Mouse (Mus musculus): ENCODE measurements around the gene Mpig6b.

Gene Mpig6b

GRCm38 (mm10) chr17:35066084-35066483 is at the start of gene Mpig6b:
Gene Mpig6b (minus strand): TSS chr17:35066184.
- no peak for DNase-seq (ENCODE audit: low spot score)

- no peak for DNase-seq (ENCODE audit: low spot score)
Observed at GRCm38 (mm10) chr17:35115046-35116019, 49.3 kb upstream of the Mpig6b start, which contains the start of gene Ly6g5b. Gene Ly6g5b (minus strand): TSS chr17:35115428.

GRCm38 (mm10) chr17:35111774-35112173 is 45.8 kb upstream of the Mpig6b start:
- no peak for DNase-seq (ENCODE audit: low spot score)

- no peak for DNase-seq (ENCODE audit: low spot score)
Observed at GRCm38 (mm10) chr17:35108097-35108496, 42.1 kb upstream of the Mpig6b start, which contains the start of gene Ly6g5c. Gene Ly6g5c (plus strand): TSS chr17:35108279.

- no peak for DNase-seq (ENCODE audit: low spot score)
Observed at GRCm38 (mm10) chr17:35106522-35106921, 40.5 kb upstream of the Mpig6b start.

- DNase-seq (ENCODE audit: low spot score): no peak
Observed at GRCm38 (mm10) chr17:35105740-35106389, 39.9 kb upstream of the Mpig6b start.

- DNase-seq (ENCODE audit: low spot score): no peak
Observed at GRCm38 (mm10) chr17:35104754-35105153, 38.8 kb upstream of the Mpig6b start.

- peak; percentile 58 for DNase-seq (ENCODE audit: low spot score)
Observed at GRCm38 (mm10) chr17:35104079-35104478, 38.1 kb upstream of the Mpig6b start.

- DNase-seq (ENCODE audit: low spot score): peak; percentile 88
Observed at GRCm38 (mm10) chr17:35103221-35103690, 37.3 kb upstream of the Mpig6b start.

- no peak for DNase-seq (ENCODE audit: low spot score)
Observed at GRCm38 (mm10) chr17:35102299-35102698, 36.3 kb upstream of the Mpig6b start.

GRCm38 (mm10) chr17:35101161-35101560 is 35.2 kb upstream of the Mpig6b start:
- no peak for DNase-seq (ENCODE audit: low spot score)

- DNase-seq (ENCODE audit: low spot score): peak; percentile 88
Observed at GRCm38 (mm10) chr17:35100196-35100765, 34.3 kb upstream of the Mpig6b start.

- no peak for DNase-seq (ENCODE audit: low spot score)
Observed at GRCm38 (mm10) chr17:35097164-35097655, 31.2 kb upstream of the Mpig6b start.

- DNase-seq (ENCODE audit: low spot score): no peak
Observed at GRCm38 (mm10) chr17:35096597-35096996, 30.6 kb upstream of the Mpig6b start.

GRCm38 (mm10) chr17:35094475-35095365 is 28.7 kb upstream of the Mpig6b start:
- DNase-seq (ENCODE audit: low spot score): no peak

- DNase-seq (ENCODE audit: low spot score): no peak
Observed at GRCm38 (mm10) chr17:35092403-35093198, 26.6 kb upstream of the Mpig6b start.

- DNase-seq (ENCODE audit: low spot score): no peak
Observed at GRCm38 (mm10) chr17:35090166-35090932, 24.4 kb upstream of the Mpig6b start.

- peak; percentile 91 for DNase-seq (ENCODE audit: low spot score)
Observed at GRCm38 (mm10) chr17:35088825-35089644, 23.1 kb upstream of the Mpig6b start, which contains the start of gene Abhd16a. Gene Abhd16a (plus strand): TSS chr17:35089263.

- DNase-seq (ENCODE audit: low spot score): no peak
Observed at GRCm38 (mm10) chr17:35088151-35088550, 22.2 kb upstream of the Mpig6b start.

All from yolk sac, embryonic 10.5 days (tissue).